Mouse (Mus musculus) stomach, postnatal 0 days (tissue): Measurements from ENCODE around the gene Krt7. TPM values are rescaled to one million over a fixed set of nuclear protein-coding genes. Genes with fewer than 3 reads are reported as not detected.

ENCODE experiments used
- ATAC-seq: fragments of 200-750 bp; cut with Nextera tagmentation; 2 replicates; pipeline ENCODE4 v1.8.0; 2017; ENCODE audit not compliant: low FRiP score, low TSS enrichment
- DNase-seq: peaks from one replicate; pipeline ENCODE4 v3.0.0-alpha.2; 2016; ENCODE audit warnings: low spot score
- H3K27ac ChIP-seq: fragments of 300-500 bp; sonication (generic); replicated peaks from 2 replicates; pipeline ENCODE4 v1.5.1; 2014; ENCODE audit warnings: mild to moderate bottlenecking, control low read depth
- H3K27me3 ChIP-seq: fragments of 300-500 bp; sonication (generic); 2 replicates; pipeline ENCODE4 v1.6.1; 2014; ENCODE audit warnings: low read length; ENCODE audit not compliant: control insufficient read depth, insufficient read depth
- H3K36me3 ChIP-seq: fragments of 300-500 bp; sonication (generic); 2 replicates; pipeline ENCODE4 v1.6.1; 2014; ENCODE audit warnings: low read length, mixed read lengths; ENCODE audit not compliant: control insufficient read depth, insufficient read depth
- H3K4me1 ChIP-seq: fragments of 300-500 bp; sonication (generic); replicated peaks from 2 replicates; pipeline ENCODE4 v1.6.1; 2014; ENCODE audit warnings: antibody characterized with exemption; ENCODE audit not compliant: control insufficient read depth, insufficient read depth
- H3K4me2 ChIP-seq: fragments of 300-500 bp; sonication (generic); replicated peaks from 2 replicates; pipeline ENCODE4 v1.6.1; 2014; ENCODE audit warnings: low read depth, mild to moderate bottlenecking, control low read depth, moderate library complexity
- H3K4me3 ChIP-seq: fragments of 300-500 bp; sonication (generic); 2 replicates; pipeline ENCODE4 v1.5.1; 2014; ENCODE audit warnings: low read depth, low read length, control low read depth
- H3K9ac ChIP-seq: fragments of 300-500 bp; sonication (generic); 2 replicates; pipeline ENCODE4 v1.6.1; 2014; ENCODE audit warnings: mild to moderate bottlenecking, low read length, control low read depth, mixed read lengths
- H3K9me3 ChIP-seq: fragments of 300-500 bp; sonication (generic); 2 replicates; pipeline ENCODE4 v1.6.1; 2016; ENCODE audit warnings: low read length; ENCODE audit not compliant: control insufficient read depth
- CTCF ChIP-seq: IDR thresholded peaks from 2 replicates; pipeline ENCODE4 v1.5.1; 2016; ENCODE audit warnings: antibody characterized with exemption, low read depth, mild to moderate bottlenecking, moderate library complexity
- EP300 ChIP-seq: optimal IDR thresholded peaks from 2 replicates; pipeline ENCODE3; 2016; ENCODE audit warnings: antibody characterized with exemption
- WGBS: fragments of 180-500 bp; shearing (Covaris S2); extraction: QIAGEN DNeasy Blood & Tissue Kit; methylation state at CpG from one replicate; pipeline ENCODE4 v1.1.7; 2014; 5-methylcytosine and 5-hydroxymethylcytosine counted together
- polyA plus RNA-seq: library from polyadenylated mRNA; unstranded; fragments of >200 nt; fragmentation: Nextera tagmentation; extraction: Ambion mirVana; gene quantifications from 2 replicates; pipeline ENCODE4 v1.2.1, GENCODE M21; 2015

Krt7 gene
- polyA plus RNA-seq, 1 experiment from 2014 or later, result 191 TPM

DNA sequence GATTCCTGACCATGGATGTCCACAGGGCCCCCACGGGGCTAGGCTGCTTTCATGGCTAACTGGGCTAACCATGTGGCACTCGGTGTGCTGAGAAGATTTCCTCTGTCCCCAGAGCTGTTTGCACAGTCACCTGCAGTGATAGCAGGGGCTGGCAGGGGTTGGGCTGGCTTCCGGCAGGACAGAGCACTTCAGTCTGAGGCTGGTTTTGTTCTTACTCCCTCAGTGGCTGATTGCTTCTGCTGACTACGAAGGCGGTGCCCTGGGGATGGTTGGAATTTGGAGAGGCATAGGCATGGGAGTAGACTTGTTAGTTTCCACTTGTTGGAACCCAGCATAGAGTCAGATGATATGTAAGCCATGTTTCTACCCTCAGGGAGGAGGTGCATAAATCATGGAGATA is 14.1 kb downstream of the Krt7 start:
- DNase-seq (no peak), ATAC-seq (peak; percentile 15; the same call in 1 of the 2 replicates)
- Histone ChIP-seq H3K9me3 (no peaks in the 10 kb centered on the region), H3K4me2 (no peak overlapping the region), H3K36me3 (no peaks in the 10 kb centered on the region; the same call in 1 of the 2 replicates), H3K27me3 (no peaks in the 10 kb centered on the region), H3K4me3 (no peak overlapping the region), H3K9ac (no peak overlapping the region), H3K27ac (no peak overlapping the region), H3K4me1 (no peaks in the 10 kb centered on the region)
- TF ChIP-seq EP300 (no peak), CTCF (no peak)
- 26% methylated on average over 5 of the region's 5 CpGs for WGBS

DNA sequence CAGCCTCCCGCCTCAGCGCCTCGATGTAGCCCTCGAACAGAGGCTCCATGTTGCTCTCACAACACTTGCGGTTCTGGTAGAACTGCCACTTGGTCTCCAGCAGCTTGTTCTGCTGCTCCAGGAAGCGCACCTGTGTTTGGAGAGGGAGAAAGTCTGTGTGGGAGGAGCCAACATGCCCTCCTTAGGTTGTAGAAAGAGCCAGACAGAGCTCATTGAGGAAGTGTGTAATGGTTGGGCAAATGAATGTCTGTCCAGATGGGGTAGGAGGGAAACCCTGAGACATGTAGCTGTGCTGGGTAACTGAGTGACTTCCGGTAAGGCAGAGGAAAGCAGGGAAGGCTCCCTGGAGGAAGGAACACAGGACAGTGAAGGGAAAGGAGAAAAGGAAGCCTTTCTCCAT is 25.8 kb downstream of the Krt7 start:
- Histone ChIP-seq H3K27ac (no peak overlapping the region), H3K9me3 (no peaks in the 10 kb centered on the region), H3K4me1 (no peaks in the 10 kb centered on the region), H3K4me2 (no peak overlapping the region), H3K27me3 (no peaks in the 10 kb centered on the region), H3K36me3 (no peaks in the 10 kb centered on the region), H3K4me3 (no peak overlapping the region), H3K9ac (no peak overlapping the region)
- DNase-seq (no peak), ATAC-seq (no peak)
- no peak for TF ChIP-seq EP300
- TF ChIP-seq CTCF, result no peak
- WGBS, result 76% methylated on average over 7 of the region's 7 CpGs

DNA sequence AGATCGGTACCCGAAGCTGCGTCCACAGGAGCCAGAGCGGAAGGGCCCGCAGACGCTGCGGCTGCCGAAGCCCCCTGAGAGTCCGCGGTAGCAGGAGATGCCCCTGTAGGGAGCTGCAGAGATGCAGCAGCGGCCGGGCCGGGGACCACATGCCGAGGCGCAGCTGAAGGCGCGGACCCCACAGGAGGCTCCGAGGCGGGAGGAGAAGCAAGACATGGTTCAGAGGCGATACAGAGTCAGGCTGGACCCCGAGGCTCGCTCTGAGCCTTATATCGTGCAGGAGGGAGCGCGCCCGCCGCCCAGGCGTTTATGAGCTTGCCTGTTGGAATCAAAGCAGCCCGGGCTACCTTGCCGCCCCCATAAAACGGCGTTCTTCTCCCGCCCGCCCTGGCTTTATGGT is 27.7 kb downstream of the Krt7 start, which contains the start of gene Krt87:
TSS of gene Krt87 (minus strand) at position 250 of the 400 bp plus-strand sequence.
- H3K27ac ChIP-seq, result no peak within 1 kb of the TSS
- WGBS, result 5% methylated on average over 34 of the region's 34 CpGs

DNA sequence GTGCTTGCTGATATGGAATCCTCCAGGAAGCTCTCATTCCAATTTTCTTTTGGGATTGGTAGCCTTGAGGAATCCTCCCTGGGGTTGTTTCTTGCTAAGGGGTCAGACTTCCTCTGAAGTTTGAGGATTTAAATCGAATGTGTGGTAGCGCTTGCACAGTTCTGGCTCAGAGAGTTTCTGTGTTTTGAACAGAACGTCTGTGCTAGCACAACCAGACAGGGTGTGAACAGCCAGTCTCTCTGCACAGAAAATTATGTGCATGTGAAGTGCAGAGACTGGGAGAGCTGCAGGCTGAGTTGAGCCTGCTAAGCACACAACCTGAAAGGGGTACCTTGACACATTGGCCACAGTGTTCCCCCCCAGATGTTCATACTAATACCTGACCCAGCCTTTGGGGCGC is 30.0 kb downstream of the Krt7 start:
- Histone ChIP-seq H3K9me3 (no peaks in the 10 kb centered on the region), H3K27ac (no peak overlapping the region), H3K4me2 (no peak overlapping the region), H3K27me3 (no peaks in the 10 kb centered on the region), H3K4me1 (no peaks in the 10 kb centered on the region), H3K4me3 (no peak overlapping the region), H3K9ac (no peak overlapping the region), H3K36me3 (no peaks in the 10 kb centered on the region)
- ATAC-seq (no peak), DNase-seq (no peak)
- WGBS, result 66% methylated on average over 4 of the region's 4 CpGs
- TF ChIP-seq CTCF, result no peak
- no peak for TF ChIP-seq EP300

More for the DNA sequence above, 27.7 kb downstream of the Krt7 start, which contains the start of gene Krt87:
- no peaks in the 10 kb centered on the region for H3K36me3 ChIP-seq
- no peak within 1 kb of the TSS for H3K4me3 ChIP-seq
- 0 out of 2 replicates have a peak within 1 kb of the TSS, but pooled peaks have one; percentile 23 for H3K9ac ChIP-seq
- TF ChIP-seq CTCF (no peak), EP300 (no peak)
- H3K4me2 ChIP-seq, result 0 out of 2 replicates have a peak within 1 kb of the TSS, but pooled peaks have one; percentile 17
- no peaks in the 10 kb centered on the region for H3K4me1 ChIP-seq
- no peak for DNase-seq
- no peak for ATAC-seq
- H3K9me3 ChIP-seq, result no peaks in the 10 kb centered on the region
- H3K27me3 ChIP-seq, result no peaks in the 10 kb centered on the region

DNA sequence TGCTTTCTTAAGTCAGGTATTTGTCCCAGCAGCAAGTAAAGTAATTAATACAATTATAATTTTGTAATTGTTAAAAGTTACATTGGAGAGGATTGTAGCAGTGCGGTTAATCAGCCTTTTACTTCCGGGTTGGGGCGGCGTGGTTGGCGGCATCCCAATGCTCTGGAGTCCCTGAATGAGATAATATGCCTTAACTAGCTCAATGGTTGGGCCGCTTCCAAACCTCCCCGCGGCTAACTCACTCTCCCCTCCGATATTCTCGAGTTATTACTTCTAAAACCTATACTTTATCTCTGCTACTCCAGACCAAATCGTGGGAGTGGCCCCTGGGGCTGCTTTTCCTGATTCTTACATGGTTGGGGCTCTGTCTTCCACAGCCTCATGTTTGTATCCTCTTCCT is 35.7 kb downstream of the Krt7 start:
- Histone ChIP-seq H3K4me3 (no peak overlapping the region), H3K4me1 (no peaks in the 10 kb centered on the region), H3K4me2 (no peak overlapping the region), H3K9me3 (no peaks in the 10 kb centered on the region), H3K36me3 (no peaks in the 10 kb centered on the region), H3K27ac (no peak overlapping the region), H3K27me3 (no peaks in the 10 kb centered on the region), H3K9ac (no peak overlapping the region)
- TF ChIP-seq CTCF (no peak), EP300 (no peak)
- DNase-seq, result no peak
- ATAC-seq, result no peak
- 58% methylated on average over 11 of the region's 11 CpGs for WGBS

DNA sequence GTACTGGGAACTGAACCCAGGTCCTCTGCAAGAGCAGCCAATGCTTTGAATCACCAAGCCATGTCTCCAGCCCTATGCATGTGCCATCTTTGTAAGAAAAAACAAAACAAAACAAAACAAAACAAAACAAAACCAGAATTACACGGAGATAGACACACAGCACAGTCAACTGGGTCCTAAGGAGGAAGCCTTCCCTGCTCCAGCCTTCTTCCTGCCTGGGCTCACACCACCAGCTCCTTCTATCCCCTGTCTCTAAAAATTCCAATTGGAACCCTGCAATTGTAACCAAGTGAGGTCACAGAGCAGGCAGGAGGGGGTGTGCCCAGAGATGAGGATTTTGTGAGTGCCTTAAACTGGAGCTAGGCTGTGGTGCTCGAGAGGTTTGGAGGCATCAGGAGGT is 36.6 kb downstream of the Krt7 start, which contains the start of gene Krt88:
TSS of gene Krt88 (plus strand) at position 301 of the 400 bp plus-strand sequence.
- TF ChIP-seq EP300 (no peak), CTCF (no peak)
- Histone ChIP-seq H3K27me3 (no peaks in the 10 kb centered on the region), H3K36me3 (no peaks in the 10 kb centered on the region), H3K27ac (no peak within 1 kb of the TSS), H3K9ac (no peak within 1 kb of the TSS), H3K9me3 (no peaks in the 10 kb centered on the region), H3K4me1 (no peaks in the 10 kb centered on the region), H3K4me2 (no peak within 1 kb of the TSS), H3K4me3 (no peak within 1 kb of the TSS)
- 78% methylated on average over 2 of the region's 2 CpGs for WGBS
- no peak for ATAC-seq
- no peak for DNase-seq
